Mouse (Mus musculus): ENCODE measurements at regions not wholly inside any gene's neighbourhood (a gene's known extent, or its start where the extent isn't known, plus 50 kb on each side); places are given as distances from the start of the nearest gene placed in this dataset.

DNA sequence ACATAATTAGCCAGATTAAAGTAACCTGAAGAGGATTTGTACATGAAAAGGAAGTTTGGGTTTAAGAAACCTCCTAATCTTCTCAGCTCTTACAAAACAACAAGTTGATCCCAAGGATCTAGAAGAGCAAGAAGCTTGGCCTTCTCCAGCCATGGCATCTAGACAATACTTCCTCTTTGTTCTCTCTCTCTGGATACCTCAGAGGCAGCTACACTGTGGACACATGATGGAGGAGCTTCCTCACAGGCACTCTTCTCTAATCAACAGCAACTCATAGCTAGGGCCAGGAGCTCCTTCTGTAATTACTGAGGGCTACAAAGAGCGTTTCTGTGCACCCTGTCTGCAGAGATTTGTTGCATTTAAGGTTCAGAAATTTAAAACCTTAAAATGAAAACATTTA, 79.9 kb downstream of the Ccdc71l start:
- H3K27ac ChIP-seq (ENCODE audit: insufficient read depth, low read length), result no peak overlapping the region
- no peak overlapping the region for H3K4me3 ChIP-seq (ENCODE audit: insufficient read depth, low read length)
- H3K4me1 ChIP-seq (ENCODE audit: control insufficient read depth, insufficient read depth, low read length), result no peaks in the 10 kb centered on the region
- TF ChIP-seq POLR2A (IDR thresholded peaks at IDR 0.05; ENCODE audit: low read depth, low read length), result no peak
- no peak for TF ChIP-seq CTCF (IDR thresholded peaks at IDR 0.05; ENCODE audit: borderline replicate concordance, insufficient read depth, low read length)

DNA sequence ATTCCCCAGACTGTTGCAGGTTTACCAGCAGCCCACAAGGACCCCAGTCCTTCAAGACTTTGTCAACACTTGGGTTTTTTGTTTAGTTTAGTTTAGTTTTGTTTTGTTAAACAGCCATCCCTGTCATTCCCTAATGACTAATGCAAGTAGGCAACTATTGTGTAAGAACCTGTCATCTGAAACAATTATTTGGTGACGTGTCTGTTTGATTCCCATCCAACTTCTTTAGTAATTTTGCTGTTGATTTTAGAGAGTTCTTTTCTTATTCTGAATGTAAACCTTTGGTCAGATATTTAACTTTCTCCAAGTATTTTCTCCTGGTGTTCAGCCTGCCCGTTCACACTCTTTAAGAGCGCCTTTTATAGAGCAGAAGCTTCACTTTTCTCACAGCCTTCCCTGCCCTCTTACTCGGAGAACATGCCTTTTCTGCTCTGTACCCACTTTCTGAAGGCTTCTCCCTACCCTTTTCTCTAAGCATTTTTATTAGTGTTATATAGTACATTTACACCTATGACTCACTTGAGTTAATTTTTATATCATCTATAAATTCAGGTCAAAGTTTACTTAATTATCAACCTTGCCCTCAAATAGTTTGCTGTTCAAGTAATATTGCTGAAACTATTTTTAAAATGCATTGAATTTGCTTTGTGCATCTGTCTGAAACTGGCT, 82.0 kb downstream of the Ccdc71l start:
- no peak overlapping the region for H3K27ac ChIP-seq (ENCODE audit: insufficient read depth, low read length)
- no peak for TF ChIP-seq CTCF (IDR thresholded peaks at IDR 0.05; ENCODE audit: borderline replicate concordance, insufficient read depth, low read length)
- no peak for TF ChIP-seq POLR2A (IDR thresholded peaks at IDR 0.05; ENCODE audit: low read depth, low read length)
- H3K4me3 ChIP-seq (ENCODE audit: insufficient read depth, low read length), result no peak overlapping the region
- no peaks in the 10 kb centered on the region for H3K4me1 ChIP-seq (ENCODE audit: control insufficient read depth, insufficient read depth, low read length)

DNA sequence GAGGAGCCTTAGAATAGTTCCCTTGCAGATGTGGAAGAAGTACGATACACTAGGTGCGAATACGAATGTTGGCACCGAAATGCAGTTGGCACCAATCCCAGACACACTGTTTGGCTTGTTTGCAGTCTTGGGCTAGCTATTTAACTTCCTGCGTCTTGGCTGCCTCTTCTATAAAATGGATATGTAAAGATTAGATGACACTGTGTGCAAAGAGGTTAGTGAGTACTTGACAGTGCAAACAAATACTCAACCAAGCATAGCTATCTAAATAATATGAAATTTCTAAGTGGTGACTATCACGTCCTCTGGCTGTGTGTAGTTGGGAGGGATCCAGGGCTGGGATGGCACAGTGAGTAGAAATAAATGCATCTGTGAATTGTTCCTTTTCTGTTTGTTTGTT, 86.9 kb downstream of the Ccdc71l start:
- Histone ChIP-seq H3K4me3 (ENCODE audit: insufficient read depth, low read length) (no peak overlapping the region), H3K4me1 (ENCODE audit: control insufficient read depth, insufficient read depth, low read length) (no peaks in the 10 kb centered on the region), H3K27ac (ENCODE audit: insufficient read depth, low read length) (no peak overlapping the region)
- no peak for TF ChIP-seq CTCF (IDR thresholded peaks at IDR 0.05; ENCODE audit: borderline replicate concordance, insufficient read depth, low read length)
- TF ChIP-seq POLR2A (IDR thresholded peaks at IDR 0.05; ENCODE audit: low read depth, low read length), result no peak

DNA sequence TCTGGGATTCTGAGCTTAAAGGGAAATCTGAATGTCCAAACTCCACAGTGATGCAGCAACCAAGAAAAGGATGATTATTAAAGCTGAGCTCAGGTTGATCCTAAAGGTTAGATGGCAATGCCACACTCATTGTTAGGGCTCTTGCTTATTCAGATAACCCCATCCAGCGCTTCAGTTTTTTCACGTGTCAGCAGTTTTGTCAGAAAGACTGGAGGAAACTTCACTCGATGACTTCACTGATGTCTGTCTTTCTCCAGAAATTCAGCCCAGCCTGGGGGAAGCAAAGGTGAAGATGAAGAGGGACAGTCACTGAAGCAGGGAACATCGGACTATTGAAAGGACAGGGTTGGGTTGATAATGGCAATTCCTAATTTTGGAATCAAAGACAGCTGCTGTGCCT, 91.4 kb downstream of the Ccdc71l start:
- H3K4me1 ChIP-seq (ENCODE audit: control insufficient read depth, insufficient read depth, low read length), result no peaks in the 10 kb centered on the region
- no peak overlapping the region for H3K27ac ChIP-seq (ENCODE audit: insufficient read depth, low read length)
- TF ChIP-seq POLR2A (IDR thresholded peaks at IDR 0.05; ENCODE audit: low read depth, low read length), result no peak
- no peak for TF ChIP-seq CTCF (IDR thresholded peaks at IDR 0.05; ENCODE audit: borderline replicate concordance, insufficient read depth, low read length)
- no peak overlapping the region for H3K4me3 ChIP-seq (ENCODE audit: insufficient read depth, low read length)

DNA sequence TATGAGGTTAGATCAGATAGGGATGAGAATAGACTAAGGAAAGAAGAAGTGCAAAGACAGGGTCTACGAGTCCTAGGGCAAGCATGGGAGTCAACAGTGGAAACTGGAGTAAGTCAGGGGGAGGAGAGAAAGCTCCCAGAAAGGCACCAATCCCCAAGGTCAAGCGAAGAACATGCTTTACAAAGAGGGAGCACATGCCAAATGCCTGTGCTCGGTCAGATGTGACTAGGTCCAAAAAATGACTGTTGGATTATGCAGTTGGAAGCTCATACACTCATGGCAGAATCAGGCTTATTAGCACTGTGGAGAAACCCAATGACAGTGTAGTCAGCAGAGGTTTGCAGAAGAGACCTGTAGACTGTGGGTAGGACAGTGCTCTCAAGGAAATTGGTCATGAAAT, 100.9 kb downstream of the Ccdc71l start:
- no peaks in the 10 kb centered on the region for H3K4me1 ChIP-seq (ENCODE audit: control insufficient read depth, insufficient read depth, low read length)
- TF ChIP-seq CTCF (IDR thresholded peaks at IDR 0.05; ENCODE audit: borderline replicate concordance, insufficient read depth, low read length) (no peak), POLR2A (IDR thresholded peaks at IDR 0.05; ENCODE audit: low read depth, low read length) (no peak)
- H3K27ac ChIP-seq (ENCODE audit: insufficient read depth, low read length), result no peak overlapping the region
- H3K4me3 ChIP-seq (ENCODE audit: insufficient read depth, low read length), result no peak overlapping the region

DNA sequence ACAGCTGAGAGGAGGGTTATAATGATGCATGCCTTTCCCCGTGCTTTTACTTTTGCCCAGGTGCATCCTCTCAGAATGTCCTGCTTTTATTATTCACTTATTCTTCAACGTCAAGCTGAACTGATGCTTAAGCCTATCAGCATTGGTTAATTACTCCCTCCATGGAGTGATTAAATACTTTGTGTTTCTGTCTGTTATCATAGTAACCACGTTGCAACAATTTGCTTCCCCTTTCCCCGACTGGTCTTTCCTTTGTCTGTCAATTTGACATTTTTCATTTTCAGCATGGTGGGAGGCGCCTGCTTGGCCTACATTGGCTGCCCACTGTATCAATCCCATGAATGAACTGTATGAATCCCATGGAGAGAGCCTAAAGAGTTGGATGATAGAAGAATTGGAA, 101.8 kb downstream of the Ccdc71l start:
- TF ChIP-seq CTCF (IDR thresholded peaks at IDR 0.05; ENCODE audit: borderline replicate concordance, insufficient read depth, low read length), result no peak
- no peak for TF ChIP-seq POLR2A (IDR thresholded peaks at IDR 0.05; ENCODE audit: low read depth, low read length)

DNA sequence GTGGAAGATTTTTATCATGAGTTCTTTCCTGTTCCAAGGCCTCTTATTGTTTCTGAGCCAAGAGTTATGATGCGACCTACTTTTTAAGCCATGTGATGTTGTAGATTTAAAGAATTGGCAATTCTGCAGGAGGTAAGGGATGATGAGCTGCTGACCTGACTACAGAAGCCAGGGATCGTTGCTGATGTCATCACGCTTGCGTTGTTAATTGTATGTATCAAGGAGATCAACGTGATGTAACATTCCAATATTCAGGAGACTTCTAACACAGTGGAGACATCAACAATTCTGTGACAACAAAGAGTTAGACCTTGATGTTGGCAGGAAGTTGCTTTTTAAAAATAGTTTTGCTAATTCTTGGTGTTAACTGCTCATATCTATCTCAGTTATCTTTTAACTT, 102.5 kb downstream of the Ccdc71l start:
- no peak overlapping the region for H3K4me3 ChIP-seq (ENCODE audit: insufficient read depth, low read length)
- no peak for TF ChIP-seq POLR2A (IDR thresholded peaks at IDR 0.05; ENCODE audit: low read depth, low read length)
- no peak for TF ChIP-seq CTCF (IDR thresholded peaks at IDR 0.05; ENCODE audit: borderline replicate concordance, insufficient read depth, low read length)
- H3K4me1 ChIP-seq (ENCODE audit: control insufficient read depth, insufficient read depth, low read length), result no peaks in the 10 kb centered on the region
- no peak overlapping the region for H3K27ac ChIP-seq (ENCODE audit: insufficient read depth, low read length)

More for the DNA sequence above, 101.8 kb downstream of the Ccdc71l start:
- Histone ChIP-seq H3K4me3 (ENCODE audit: insufficient read depth, low read length) (no peak overlapping the region), H3K4me1 (ENCODE audit: control insufficient read depth, insufficient read depth, low read length) (no peaks in the 10 kb centered on the region), H3K27ac (ENCODE audit: insufficient read depth, low read length) (no peak overlapping the region)

DNA sequence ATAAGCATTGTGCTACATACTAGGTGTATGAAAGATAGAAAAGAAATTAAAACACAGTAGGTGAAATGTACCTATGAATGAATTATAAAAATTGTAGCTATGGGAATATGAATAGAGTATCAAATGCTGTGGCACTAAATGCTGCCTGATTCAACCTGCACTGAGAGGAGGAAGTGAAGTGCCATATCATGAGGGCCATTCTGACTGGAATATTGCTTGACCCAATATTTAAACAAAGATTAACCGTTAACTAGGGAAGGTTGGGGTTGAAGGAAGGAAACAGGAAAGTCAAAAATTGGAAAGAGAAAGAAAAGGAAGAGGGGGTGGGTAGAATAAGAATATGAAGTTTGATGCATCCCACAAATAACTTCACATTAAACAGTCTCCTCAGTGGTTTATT, 103.8 kb downstream of the Ccdc71l start:
- TF ChIP-seq POLR2A (IDR thresholded peaks at IDR 0.05; ENCODE audit: low read depth, low read length) (no peak), CTCF (IDR thresholded peaks at IDR 0.05; ENCODE audit: borderline replicate concordance, insufficient read depth, low read length) (no peak)
- H3K4me1 ChIP-seq (ENCODE audit: control insufficient read depth, insufficient read depth, low read length), result no peaks in the 10 kb centered on the region
- no peak overlapping the region for H3K27ac ChIP-seq (ENCODE audit: insufficient read depth, low read length)
- no peak overlapping the region for H3K4me3 ChIP-seq (ENCODE audit: insufficient read depth, low read length)

DNA sequence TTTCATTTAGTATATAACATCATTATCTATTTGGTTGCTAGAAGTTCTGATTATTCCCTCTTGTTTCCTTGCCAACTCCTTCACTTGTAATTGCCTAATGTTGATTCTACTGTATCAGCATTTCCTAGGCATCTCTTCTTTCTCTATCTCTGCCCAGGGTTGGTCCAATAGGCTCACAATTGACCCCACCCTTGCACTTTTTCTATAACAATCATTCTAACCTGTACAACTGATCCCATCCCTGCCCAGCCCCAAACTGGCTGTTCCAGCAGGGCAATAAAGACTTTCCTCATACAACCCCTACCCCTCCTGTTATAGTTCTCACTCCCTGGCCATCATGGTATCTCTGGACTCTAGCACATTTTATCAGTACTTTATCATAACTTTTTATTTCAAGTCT, 104.3 kb downstream of the Ccdc71l start:
- Histone ChIP-seq H3K4me3 (ENCODE audit: insufficient read depth, low read length) (no peak overlapping the region), H3K4me1 (ENCODE audit: control insufficient read depth, insufficient read depth, low read length) (no peaks in the 10 kb centered on the region), H3K27ac (ENCODE audit: insufficient read depth, low read length) (no peak overlapping the region)
- TF ChIP-seq POLR2A (IDR thresholded peaks at IDR 0.05; ENCODE audit: low read depth, low read length) (no peak), CTCF (IDR thresholded peaks at IDR 0.05; ENCODE audit: borderline replicate concordance, insufficient read depth, low read length) (no peak)

DNA sequence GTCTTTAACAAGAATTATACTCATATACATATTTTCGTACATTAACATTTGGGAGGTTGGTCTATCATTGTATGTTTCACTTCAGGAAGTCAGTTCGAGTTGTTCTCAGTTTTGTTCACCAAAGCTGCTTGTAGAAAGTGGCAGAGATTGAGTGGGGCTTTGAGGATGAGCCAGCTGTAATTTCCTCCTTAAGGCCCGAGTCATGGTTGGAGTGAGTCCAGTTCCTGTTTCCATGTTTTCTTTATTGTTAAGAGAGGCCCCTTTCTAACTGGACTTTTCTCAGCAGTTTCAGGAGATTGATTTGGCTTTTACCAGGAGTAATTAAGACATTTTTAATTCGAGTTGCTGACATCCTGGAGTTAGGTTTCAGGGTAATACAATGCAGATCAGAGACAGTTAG, 107.7 kb downstream of the Ccdc71l start:
- TF ChIP-seq CTCF (IDR thresholded peaks at IDR 0.05; ENCODE audit: borderline replicate concordance, insufficient read depth, low read length) (no peak), POLR2A (IDR thresholded peaks at IDR 0.05; ENCODE audit: low read depth, low read length) (no peak)
- H3K4me3 ChIP-seq (ENCODE audit: insufficient read depth, low read length), result no peak overlapping the region
- no peaks in the 10 kb centered on the region for H3K4me1 ChIP-seq (ENCODE audit: control insufficient read depth, insufficient read depth, low read length)
- no peak overlapping the region for H3K27ac ChIP-seq (ENCODE audit: insufficient read depth, low read length)
